Mouse (Mus musculus) cerebellum, adult 2 months (tissue): ENCODE results near the gene Zcchc7.

Experiments
- CTCF ChIP-seq: fragments of 200-500 bp; IDR thresholded peaks from 2 replicates; pipeline ENCODE4 v1.5.1; 2011; ENCODE audit warnings: low read depth, mild to moderate bottlenecking, control low read depth, low read length, moderate library complexity, borderline replicate concordance; ENCODE audit not compliant: insufficient read depth
- POLR2A ChIP-seq: fragments of 200-500 bp; IDR thresholded peaks from 2 replicates; pipeline ENCODE4 v1.6.1; 2011; ENCODE audit warnings: low read length, control low read depth, borderline replicate concordance; ENCODE audit not compliant: insufficient read depth

GRCm38 (mm10) chr4:44910857-44911256, 155.2 kb downstream of the Zcchc7 start:
- TF ChIP-seq POLR2A (no peak), CTCF (no peak)
